32 mouse cellular contexts compared by ENCODE assay signal in the genomic region with DNA sequence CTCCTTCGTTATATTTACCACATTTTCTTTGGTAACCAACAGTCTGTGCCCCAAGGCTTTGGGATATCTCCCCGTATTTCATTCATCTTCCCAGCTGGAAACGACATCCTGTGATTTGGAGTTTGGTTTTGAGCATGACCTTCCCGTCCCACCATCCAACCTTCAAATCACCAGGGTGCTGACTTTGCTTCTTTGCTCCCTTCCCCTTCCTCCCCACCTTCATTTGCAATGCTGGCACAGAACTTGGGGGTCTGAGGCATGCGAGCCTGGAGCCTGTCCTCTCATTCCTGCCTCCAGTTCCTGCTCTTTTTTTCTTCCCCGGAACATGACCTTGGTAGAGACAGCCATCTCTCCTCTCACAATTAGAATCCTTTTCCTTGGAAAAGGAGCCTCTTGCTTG.
"Had no signal": no experiment of that assay in that cellular context is flagged by ENCODE, and none has a peak within 500 bp of the region (broad histone marks: within the 10 kb centered on the region; RNA-seq: fewer than 3 reads in every experiment).

No protein-coding gene starts in this region.

- H3K9me3 ChIP-seq: limb, embryonic 10.5 days; limb, embryonic 12.5 days; limb, embryonic 13.5 days; limb, embryonic 15.5 days; liver, embryonic 12.5 days; liver, embryonic 13.5 days; liver, embryonic 15.5 days; lung, embryonic 15.5 days; midbrain, embryonic 10.5 days; midbrain, embryonic 12.5 days; midbrain, embryonic 13.5 days; midbrain, embryonic 15.5 days; neural tube, embryonic 12.5 days; neural tube, embryonic 13.5 days had no signal

- H3K4me3 ChIP-seq: limb, embryonic 10.5 days; limb, embryonic 12.5 days; limb, embryonic 13.5 days; limb, embryonic 15.5 days; liver, embryonic 12.5 days; liver, embryonic 13.5 days; liver, embryonic 15.5 days; lung, embryonic 15.5 days; megakaryocyte, embryonic 14.5 days; midbrain, embryonic 10.5 days; midbrain, embryonic 12.5 days; midbrain, embryonic 13.5 days; midbrain, embryonic 15.5 days; myocyte; neural tube, embryonic 12.5 days; neural tube, embryonic 13.5 days had no signal

- H3K4me2 ChIP-seq: limb, embryonic 12.5 days; limb, embryonic 13.5 days; limb, embryonic 15.5 days; liver, embryonic 11.5 days; liver, embryonic 12.5 days; liver, embryonic 13.5 days; liver, embryonic 15.5 days; lung, embryonic 14.5 days; lung, embryonic 15.5 days; midbrain, embryonic 12.5 days; midbrain, embryonic 13.5 days; midbrain, embryonic 15.5 days; neural tube, embryonic 12.5 days; neural tube, embryonic 13.5 days had no signal

- H3K27me3 ChIP-seq: limb, embryonic 12.5 days; limb, embryonic 13.5 days; limb, embryonic 15.5 days; liver, embryonic 12.5 days; liver, embryonic 13.5 days; liver, embryonic 15.5 days; lung, embryonic 15.5 days; midbrain, embryonic 12.5 days; midbrain, embryonic 13.5 days; midbrain, embryonic 15.5 days; neural tube, embryonic 12.5 days; neural tube, embryonic 13.5 days had no signal

- DNase-seq: left cerebral cortex, postnatal 4 days; liver; liver, embryonic 13.5 days; liver, postnatal 0 days; lung, adult 18-20 months; lung, adult 2 months; lung, embryonic 14.5 days; lung, postnatal 10 days; lung, postnatal 14 days; lung, postnatal 36 days; lung, postnatal 4 days; midbrain, embryonic 14.5 days had no signal

- H3K9ac ChIP-seq: limb, embryonic 12.5 days; limb, embryonic 13.5 days; limb, embryonic 15.5 days; liver, embryonic 12.5 days; liver, embryonic 13.5 days; liver, embryonic 14.5 days; liver, embryonic 15.5 days; liver, postnatal 0 days; lung, embryonic 14.5 days; lung, embryonic 15.5 days; midbrain, embryonic 12.5 days; midbrain, embryonic 13.5 days; midbrain, embryonic 15.5 days; neural tube, embryonic 12.5 days; neural tube, embryonic 13.5 days had no signal

- ATAC-seq: liver, embryonic 12.5 days; liver, postnatal 0 days; lung, postnatal 0 days; midbrain, embryonic 13.5 days; midbrain, embryonic 15.5 days; midbrain, embryonic 16.5 days had no signal

- H3K27ac ChIP-seq: limb, embryonic 10.5 days; limb, embryonic 12.5 days; limb, embryonic 13.5 days; limb, embryonic 15.5 days; liver, embryonic 12.5 days; liver, embryonic 13.5 days; liver, embryonic 14.5 days; liver, embryonic 15.5 days; lung, embryonic 15.5 days; macrophage; midbrain, embryonic 10.5 days; midbrain, embryonic 12.5 days; midbrain, embryonic 13.5 days; midbrain, embryonic 15.5 days; neural tube, embryonic 12.5 days; neural tube, embryonic 13.5 days had no signal

- H3K4me1 ChIP-seq: limb, embryonic 10.5 days; limb, embryonic 12.5 days; limb, embryonic 13.5 days; limb, embryonic 15.5 days; liver, embryonic 12.5 days; liver, embryonic 13.5 days; liver, embryonic 15.5 days; lung, embryonic 15.5 days; megakaryocyte, embryonic 14.5 days; midbrain, embryonic 10.5 days; midbrain, embryonic 12.5 days; midbrain, embryonic 13.5 days; midbrain, embryonic 15.5 days; neural tube, embryonic 12.5 days; neural tube, embryonic 13.5 days had no signal

- H3K36me3 ChIP-seq: limb, embryonic 10.5 days; limb, embryonic 12.5 days; limb, embryonic 13.5 days; limb, embryonic 15.5 days; liver, embryonic 12.5 days; liver, embryonic 13.5 days; liver, embryonic 15.5 days; lung, embryonic 15.5 days; midbrain, embryonic 10.5 days; midbrain, embryonic 12.5 days; midbrain, embryonic 13.5 days; midbrain, embryonic 15.5 days; neural tube, embryonic 12.5 days; neural tube, embryonic 13.5 days had no signal
